1 mouse cellular context compared by ENCODE assay signal in the genomic region with DNA sequence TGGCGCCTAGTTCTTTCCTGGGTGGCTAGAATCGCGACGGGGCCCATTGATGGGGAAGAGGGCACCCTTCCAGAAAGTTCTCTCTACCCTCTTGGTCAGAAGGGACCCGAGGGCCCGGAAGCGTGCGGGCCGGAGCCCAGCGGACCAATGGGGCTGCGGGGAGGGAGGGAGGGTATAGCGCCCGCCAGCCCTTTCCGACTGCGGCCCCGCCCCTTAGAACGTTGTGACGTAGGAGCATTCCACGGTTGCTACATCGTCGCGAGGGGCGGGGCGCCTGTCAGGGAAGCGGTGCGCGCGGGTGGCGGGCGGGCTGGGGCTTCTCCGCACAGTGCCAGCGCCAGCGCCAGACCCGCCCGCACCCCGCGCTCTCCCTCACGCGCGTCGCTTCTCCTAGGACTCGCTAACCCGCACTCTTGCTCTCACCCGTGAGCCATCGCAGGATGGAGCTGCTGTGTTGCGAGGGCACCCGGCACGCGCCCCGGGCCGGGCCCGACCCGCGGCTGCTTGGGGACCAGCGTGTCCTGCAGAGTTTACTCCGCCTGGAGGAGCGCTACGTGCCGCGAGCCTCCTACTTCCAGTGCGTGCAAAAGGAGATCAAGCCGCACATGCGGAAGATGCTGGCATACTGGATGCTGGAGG.
A peak's percentile ranks its signal among the peaks of the same experiment; 100 is the strongest.
TF ChIP-seq lines count a peak whose summit lies in the region.

No protein-coding gene starts in this region.

TF ChIP-seq in MEL, 35 proteins besides CTCF, POLR2A, EP300 and RAD21:
- peak; percentile 6; the same call in 1 of the 2 replicates for TF ChIP-seq ETS1 (IDR thresholded peaks at IDR 0.05; ENCODE audit: low read depth, low read length)
- TF ChIP-seq SIN3A (IDR thresholded peaks at IDR 0.05; ENCODE audit: low read length): no peak; the same call in 1 of the 2 replicates
- TF ChIP-seq NELFE (IDR thresholded peaks at IDR 0.05; ENCODE audit: low read depth, low read length): peak; percentile 70
- no peak for TF ChIP-seq USF2 (IDR thresholded peaks at IDR 0.05; ENCODE audit: borderline replicate concordance in 1 of 2, insufficient read depth in 1 of 2, low read depth in 1 of 2, low read length in 2 of 2)
- no peak for TF ChIP-seq GABPA (IDR thresholded peaks at IDR 0.05; ENCODE audit: low read depth, low read length)
- no peak for TF ChIP-seq USF1 (IDR thresholded peaks at IDR 0.05; ENCODE audit: low read depth, low read length)
- no peak for TF ChIP-seq POLR2AphosphoS5 (IDR thresholded peaks at IDR 0.05; ENCODE audit: borderline replicate concordance, low read depth, low read length)
- peak; percentile 44; the same call in 1 of the 2 replicates for TF ChIP-seq NRF1 (IDR thresholded peaks at IDR 0.05; ENCODE audit: insufficient read depth, low read depth, low read length, poor library complexity, severe bottlenecking)
- TF ChIP-seq MAX (IDR thresholded peaks at IDR 0.05; ENCODE audit: low read length): peak; percentile 26
- TF ChIP-seq MAZ (IDR thresholded peaks at IDR 0.05; ENCODE audit: low read depth, low read length): peak; percentile 34; the same call in 1 of the 2 replicates
- 0 out of 2 replicates have a peak, but pooled peaks have one; percentile 31 for TF ChIP-seq TBP (IDR thresholded peaks at IDR 0.05; ENCODE audit: low read depth, low read length)
- peak; percentile 23; the same call in 1 of the 2 replicates for TF ChIP-seq TCF12 (IDR thresholded peaks at IDR 0.05; ENCODE audit: low read depth, low read length)
- peak; percentile 66; the same call in 1 of the 2 replicates for TF ChIP-seq HCFC1 (IDR thresholded peaks at IDR 0.05; ENCODE audit: low read depth, low read length)
- TF ChIP-seq MYC (IDR thresholded peaks at IDR 0.05; ENCODE audit: low read depth, low read length): peak; percentile 34; the same call in 1 of the 2 replicates
- TF ChIP-seq MEF2A (IDR thresholded peaks at IDR 0.05; ENCODE audit: extremely low read depth, insufficient replicate concordance, low read depth, low read length, poor library complexity, severe bottlenecking): no peak
- TF ChIP-seq CHD1 (IDR thresholded peaks at IDR 0.05; ENCODE audit: low read depth, low read length): no peak
- peak; percentile 66 for TF ChIP-seq ELF1 (IDR thresholded peaks at IDR 0.05; ENCODE audit: low read depth, low read length)
- peak; percentile 52; the same call in 1 of the 2 replicates for TF ChIP-seq ZMIZ1 (IDR thresholded peaks at IDR 0.05; ENCODE audit: low read depth, low read length)
- no peak for TF ChIP-seq MYB (IDR thresholded peaks at IDR 0.05; ENCODE audit: low read depth, low read length)
- TF ChIP-seq UBTF (IDR thresholded peaks at IDR 0.05; ENCODE audit: borderline replicate concordance, insufficient read depth, low read depth, low read length): peak; percentile 93; the same call in 1 of the 2 replicates
- peak; percentile 76; the same call in 1 of the 2 replicates for TF ChIP-seq MXI1 (IDR thresholded peaks at IDR 0.05; ENCODE audit: low read depth, low read length)
- TF ChIP-seq TAL1 (IDR thresholded peaks at IDR 0.05; ENCODE audit: low read length): no peak
- no peak for TF ChIP-seq GATA1 (IDR thresholded peaks at IDR 0.05; ENCODE audit: low read depth, low read length)
- TF ChIP-seq ZC3H11A (IDR thresholded peaks at IDR 0.05; ENCODE audit: low read depth, low read length): no peak
- no peak for TF ChIP-seq BHLHE40 (IDR thresholded peaks at IDR 0.05; ENCODE audit: borderline replicate concordance, low read depth, low read length)
- TF ChIP-seq POLR2AphosphoS2 (IDR thresholded peaks at IDR 0.05; ENCODE audit: low read length): 0 out of 2 replicates have a peak, but pooled peaks have one; percentile 23
- no peak for TF ChIP-seq CHD2 (IDR thresholded peaks at IDR 0.05; ENCODE audit: low read length)
